Mouse (Mus musculus) gastrocnemius, postnatal 14 days (tissue): Measurements from ENCODE around the gene Maml2. TPM values are rescaled to one million over a fixed set of nuclear protein-coding genes. Genes with fewer than 3 reads are reported as not detected.
A peak's percentile ranks its signal among the peaks of the same experiment; 100 is the strongest.
"Not testable (repeated sequence)": the region's sequence is repeated elsewhere in the genome, so short reads cannot be mapped to it uniquely, and the experiment has no call there.

Experiments used
- DNase-seq: peaks from one replicate; pipeline ENCODE4 v3.0.0; 2021; ENCODE audit warnings: mixed read lengths
- intact Hi-C: fragments of 180-260 bp; cut with DNase I; formaldehyde crosslinking; loops from one replicate; pipeline ENCODE4 v1.15.1; 2025; ENCODE audit warnings: low total_unique reads
- total RNA-seq, 2 experiments: library from RNA; stranded (reverse); gene quantifications; 2 replicates each; pipeline ENCODE4 v1.2.3; 2021

Maml2 gene
- total RNA-seq, 2 experiments from 2014 or later = 3.9 to 4.9 TPM

- intact Hi-C loops = no loop called here
- DNase-seq = peak; percentile 31
Observed at GRCm38 (mm10) chr9:13681581-13682038, 383.9 kb downstream of the Maml2 start.

GRCm38 (mm10) chr9:13684327-13684934, 386.7 kb downstream of the Maml2 start:
- DNase-seq = no peak
- intact Hi-C loops = no loop called here

- DNase-seq = no peak
- intact Hi-C loops = no loop called here
Observed at GRCm38 (mm10) chr9:13686977-13687659, 389.4 kb downstream of the Maml2 start.

GRCm38 (mm10) chr9:13688997-13689396, 391.2 kb downstream of the Maml2 start:
- intact Hi-C loops = no loop called here
- DNase-seq = no peak

GRCm38 (mm10) chr9:13690321-13690720, 392.6 kb downstream of the Maml2 start:
- DNase-seq = no peak
- intact Hi-C loops = no loop called here

GRCm38 (mm10) chr9:13693693-13694284, 396.0 kb downstream of the Maml2 start:
- intact Hi-C loops = no loop called here
- no peak for DNase-seq

GRCm38 (mm10) chr9:13694293-13694692, 396.5 kb downstream of the Maml2 start:
- no peak for DNase-seq
- intact Hi-C loops = no loop called here

GRCm38 (mm10) chr9:13697041-13697811, 399.5 kb downstream of the Maml2 start:
- intact Hi-C loops = no loop called here
- no peak for DNase-seq

GRCm38 (mm10) chr9:13697869-13698268, 400.1 kb downstream of the Maml2 start:
- intact Hi-C loops = no loop called here
- no peak for DNase-seq

- intact Hi-C loops = no loop called here
- no peak for DNase-seq
Observed at GRCm38 (mm10) chr9:13699061-13699780, 401.5 kb downstream of the Maml2 start.

- intact Hi-C loops = no loop called here
- DNase-seq = no peak
Observed at GRCm38 (mm10) chr9:13699781-13700116, 402.0 kb downstream of the Maml2 start.

GRCm38 (mm10) chr9:13701773-13702172, 404.0 kb downstream of the Maml2 start:
- intact Hi-C loops = no loop called here
- no peak for DNase-seq

GRCm38 (mm10) chr9:13703100-13703499, 405.3 kb downstream of the Maml2 start:
- intact Hi-C loops = no loop called here
- DNase-seq = no peak

- DNase-seq = no peak
- intact Hi-C loops = no loop called here
Observed at GRCm38 (mm10) chr9:13704917-13705316, 407.2 kb downstream of the Maml2 start.

GRCm38 (mm10) chr9:13707066-13707555, 409.4 kb downstream of the Maml2 start:
- intact Hi-C loops = no loop called here
- DNase-seq = no peak

- no peak for DNase-seq
- intact Hi-C loops = no loop called here
Observed at GRCm38 (mm10) chr9:13709436-13709835, 411.7 kb downstream of the Maml2 start.

GRCm38 (mm10) chr9:13715891-13716290, 418.1 kb downstream of the Maml2 start:
- intact Hi-C loops = loop anchor here (2.0 kb wide), 1 partner anchor 485 kb away; no protein-coding TSS in a partner anchor
- DNase-seq = not testable (repeated sequence)

- DNase-seq = peak; percentile 71
- intact Hi-C loops = loop anchor here (2.0 kb wide), 1 partner anchor 486 kb away; no protein-coding TSS in a partner anchor
Observed at GRCm38 (mm10) chr9:13716316-13717099, 418.8 kb downstream of the Maml2 start.

GRCm38 (mm10) chr9:13748404-13748797, 450.6 kb downstream of the Maml2 start, which contains the start of gene Mtmr2:
Gene Mtmr2 (plus strand): TSS chr9:13748410.
- intact Hi-C loops = no loop called here
- no peak for DNase-seq
